8 mouse cellular contexts compared by ENCODE assay signal in genomic region chr11:87086290-87086984, GRCm38 (mm10). TPM values are rescaled to one million over a fixed set of nuclear protein-coding genes. Genes with fewer than 3 reads are reported as not detected.
DNase-seq lines count a peak whose midpoint lies in the region.

Gene Smg8 (minus strand): TSS chr11:87086774.

- H3K27me3 ChIP-seq in megakaryocyte, embryonic 14.5 days (replicated peaks), result no peaks in the 10 kb centered on the region

- no peaks in the 10 kb centered on the region for H3K9me3 ChIP-seq in megakaryocyte, embryonic 14.5 days

- DNase-seq in adrenal gland, adult (ENCODE audit: inconsistent age in 2 of 2, low spot score in 1 of 2), result peak; percentile 86 to 96
- DNase-seq in embryo, embryonic 10 days (ENCODE audit: low spot score), result peak; percentile 93
- DNase-seq in gastrocnemius, postnatal 10 days, result peak; percentile 73
- peak; percentile 91 for DNase-seq in induced T-regulatory cell, adult 2 months (ENCODE audit: low read depth)
- peak; percentile 49 to 83 for DNase-seq in left cerebral cortex, adult 9 months (ENCODE audit: low spot score in 2 of 2)
- peak; percentile 79 to 82 for DNase-seq in right cerebral cortex, adult 2 months (ENCODE audit: low spot score in 2 of 2)
- peak; percentile 39 for DNase-seq in urinary bladder, postnatal 10 days (ENCODE audit: low spot score)

- peak within 1 kb of the TSS; percentile 98 for H3K4me3 ChIP-seq in megakaryocyte, embryonic 14.5 days (replicated peaks)

- H3K36me3 ChIP-seq in megakaryocyte, embryonic 14.5 days (replicated peaks; ENCODE audit: low read length), result peaks cover 58% of the 10 kb centered on the region

- peaks cover 48% of the 10 kb centered on the region for H3K4me1 ChIP-seq in megakaryocyte, embryonic 14.5 days

RNA-seq across cellular contexts. Expression of gene Smg8, which starts in this region (rescaled TPM):
- total RNA-seq in gastrocnemius, postnatal 10 days (2021), result 1 to 10 TPM; 8.4 to 9.1 TPM
- 2.3 TPM in 1 of 2 replicates, not detected in the other for polyA plus RNA-seq in megakaryocyte, embryonic 14.5 days (2012; ENCODE audit: insufficient read depth, low replicate concordance)

Comparison
In these comparisons a context has a peak if more than half of its experiments do, and no peak if none do; other contexts are left out.
1. Peak in every context shown above with its lines: DNase-seq and H3K4me3 ChIP-seq.
2. DNase-seq: peak in every context shown above with its lines; median percentile 93 in embryo, embryonic 10 days; 91 in adrenal gland, adult; 91 in induced T-regulatory cell, adult 2 months; 80 in right cerebral cortex, adult 2 months; 73 in gastrocnemius, postnatal 10 days; 66 in left cerebral cortex, adult 9 months; 39 in urinary bladder, postnatal 10 days.